In genomic region chr9:54646252-54646651, GRCm38 (mm10) we compare ENCODE assay signal across 20 mouse cellular contexts. TPM values are rescaled to one million over a fixed set of nuclear protein-coding genes. Genes with fewer than 3 reads are reported as not detected.
"Had no signal": no experiment of that assay in that cellular context is flagged by ENCODE, and none has a peak within 500 bp of the region (broad histone marks: within the 10 kb centered on the region; RNA-seq: fewer than 3 reads in every experiment).

No protein-coding gene starts in this region.

- H3K9me3 ChIP-seq: neural tube, embryonic 12.5 days; neural tube, embryonic 15.5 days; stomach, embryonic 15.5 days had no signal

- H3K27me3 ChIP-seq: neural tube, embryonic 12.5 days; neural tube, embryonic 15.5 days; stomach, embryonic 15.5 days had no signal

- H3K9ac ChIP-seq: liver, embryonic 14.5 days; neural tube, embryonic 12.5 days; neural tube, embryonic 15.5 days; stomach, embryonic 15.5 days had no signal

- DNase-seq: kidney, adult 18-20 months; kidney, adult 9 months; kidney, postnatal 14 days; kidney, postnatal 4 days; lung, adult 18-20 months; lung, postnatal 14 days; lung, postnatal 4 days; midbrain, embryonic 14.5 days; right cerebral cortex, adult 18-20 months; right cerebral cortex, postnatal 14 days; spleen, adult 18-20 months; thymus, adult 2 months; thymus, postnatal 14 days; thymus, postnatal 4 days had no signal

- H3K27ac ChIP-seq: liver, embryonic 14.5 days; neural tube, embryonic 12.5 days; neural tube, embryonic 15.5 days; stomach, embryonic 15.5 days had no signal

- H3K4me3 ChIP-seq: neural tube, embryonic 12.5 days; neural tube, embryonic 15.5 days; stomach, embryonic 15.5 days had no signal

- H3K4me2 ChIP-seq: midbrain, embryonic 11.5 days; neural tube, embryonic 12.5 days; neural tube, embryonic 15.5 days; stomach, embryonic 15.5 days had no signal

- H3K4me1 ChIP-seq: neural tube, embryonic 12.5 days; neural tube, embryonic 15.5 days had no signal

- H3K36me3 ChIP-seq: neural tube, embryonic 12.5 days; neural tube, embryonic 15.5 days; stomach, embryonic 15.5 days had no signal

RNA-seq across cellular contexts. Expression of gene Acsbg1, which starts 15.4 kb away (rescaled TPM):
- total RNA-seq: megakaryocyte-erythroid progenitor cell, adult 5-6 weeks had no signal
